Mouse (Mus musculus) left cerebral cortex, postnatal 10 days (tissue): Measurements from ENCODE around the gene Gen1. TPM values are rescaled to one million over a fixed set of nuclear protein-coding genes. Genes with fewer than 3 reads are reported as not detected.

Experiments used
- DNase-seq, 2 experiments: peaks; one replicate each; pipeline ENCODE4 v3.0.0; 2021 to 2022; ENCODE audit warnings: low spot score in 2 of 2, mixed read lengths in 1 of 2; ENCODE audit errors: extremely low spot score in 1 of 2
- intact Hi-C: fragments of 180-260 bp; cut with DNase I; formaldehyde crosslinking; loops from one replicate; pipeline ENCODE4 v1.15.1; 2025
- microRNA-seq: library from miRNA; unstranded; fragments of <30 nt; microRNA quantifications from one replicate; pipeline ENCODE4 v1.2.0, GENCODE M21; 2022
- total RNA-seq, 2 experiments: library from RNA; stranded (reverse); gene quantifications; 2 replicates each; pipeline ENCODE4 v1.2.3; 2021

Gene Gen1
- total RNA-seq, 2 experiments from 2014 or later, result 2.4 to 4.3 TPM

DNA sequence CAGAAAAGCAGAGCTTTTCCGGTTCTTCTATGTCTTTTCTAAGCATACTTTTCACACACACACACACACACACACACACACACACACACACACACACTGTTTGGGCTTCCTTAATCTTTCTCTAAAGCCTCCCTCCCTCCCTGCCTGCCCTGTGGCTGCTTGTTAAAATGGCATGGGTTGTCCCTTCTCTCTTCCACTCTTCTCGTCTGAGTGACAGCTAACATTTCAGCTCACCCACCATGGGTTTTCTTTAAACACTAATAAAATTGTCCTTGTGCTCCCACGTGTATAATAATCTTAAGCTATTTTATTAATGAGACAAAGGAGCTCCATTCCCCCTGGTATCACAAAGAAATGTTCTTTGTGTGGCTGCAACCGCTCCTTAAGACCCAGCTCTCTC lies 67.6 kb downstream of the Gen1 start:
- DNase-seq, result no peak
- intact Hi-C loops, result no loop called here

- intact Hi-C loops, result no loop called here
These were observed 68.8 kb downstream of the Gen1 start for GRCm38 (mm10) chr12:11196830-11197229.

GRCm38 (mm10) chr12:11196142-11196597 lies 69.4 kb downstream of the Gen1 start:
- intact Hi-C loops, result no loop called here

More at GRCm38 (mm10) chr12:11196830-11197229, 68.8 kb downstream of the Gen1 start:
- no peak for DNase-seq

GRCm38 (mm10) chr12:11195031-11195430 lies 70.6 kb downstream of the Gen1 start:
- DNase-seq, result no peak
- intact Hi-C loops, result no loop called here

More at GRCm38 (mm10) chr12:11196142-11196597, 69.4 kb downstream of the Gen1 start:
- peak in 1 of 2 experiments; percentile 63 for DNase-seq

Small RNA genes lying within 50 kb of the gene (microRNA-seq; reads per million reads assigned to microRNA genes)
- gene Mir7675, result not detected

Other genes with a start within 250 kb of the Gen1 start
- 1 to 10 TPM; 4.5 to 5.3 TPM for gene Kcns3, start 114.7 kb downstream of the Gen1 start, total RNA-seq
- not detected for gene Msgn1, start 56.8 kb downstream of the Gen1 start, total RNA-seq
- 10 to 100 TPM; 36.9 to 37.2 TPM for gene Smc6, start 85 bp upstream of the Gen1 start, total RNA-seq
- 100 to 1,000 TPM; 511 to 517 TPM for gene Vsnl1, start 170.8 kb upstream of the Gen1 start, total RNA-seq
- gene Rad51ap2, start 190.3 kb upstream of the Gen1 start, total RNA-seq, result 1 to 10 TPM; 2.5 to 3.3 TPM